Mouse (Mus musculus) frontal cortex, adult 2 months (tissue): Measurements from ENCODE around the gene Gm9732. TPM values are rescaled to one million over a fixed set of nuclear protein-coding genes. Genes with fewer than 3 reads are reported as not detected.
"Not testable (repeated sequence)": the region's sequence is repeated elsewhere in the genome, so short reads cannot be mapped to it uniquely, and the experiment has no call there.

Experiments
- DNase-seq, 2 experiments: peaks; one replicate each; pipeline ENCODE4 v3.0.0; 2022; ENCODE audit warnings: low spot score in 1 of 2; ENCODE audit errors: extremely low spot score in 1 of 2
- polyA plus RNA-seq: library from polyadenylated mRNA; depleted of rRNA; stranded (reverse); fragments of >200 nt; gene quantifications from 2 replicates; pipeline ENCODE4 v1.2.3, GENCODE M21; 2012; rRNA removed

The Gm9732 gene
- polyA plus RNA-seq, 1 experiment: 0.06 TPM

DNA sequence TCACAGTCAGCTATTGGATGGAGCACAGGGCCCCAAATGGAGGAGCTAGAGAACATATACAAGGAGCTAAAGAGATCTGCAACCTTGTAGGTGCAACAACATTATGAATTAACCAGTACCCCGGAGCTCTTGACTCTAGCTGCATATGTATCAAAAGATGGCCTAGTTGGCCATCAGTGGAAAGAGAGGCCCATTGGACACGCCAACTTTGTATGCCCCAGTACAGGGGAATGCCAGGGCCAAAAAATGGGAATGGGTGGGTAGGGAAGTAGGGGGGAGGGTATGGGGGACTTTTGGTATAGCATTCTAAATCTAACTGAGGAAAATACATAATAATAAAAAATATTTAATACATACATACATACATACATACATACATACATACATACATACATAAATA is 78.1 kb downstream of the Gm9732 start:
- DNase-seq: not testable (repeated sequence)

Other genes starting within 250 kb of the Gm9732 start
- gene Gm8094, start 198.4 kb upstream of the Gm9732 start, polyA plus RNA-seq: 0.06 and 0.21 TPM in 2 replicates
- gene Gm8104, start 174.4 kb upstream of the Gm9732 start, polyA plus RNA-seq: 0.27 and 0.32 TPM in 2 replicates
- gene Gm7233, start 95.2 kb upstream of the Gm9732 start, polyA plus RNA-seq: 0.13 and 0.28 TPM in 2 replicates
- gene Gm8122, start 39.7 kb upstream of the Gm9732 start, polyA plus RNA-seq: not detected in 2 replicates
- gene Gm8126, start 16.4 kb upstream of the Gm9732 start, polyA plus RNA-seq: 0.04 TPM in 1 of 2 replicates, not detected in the other
- gene Gm8127, start 18.8 kb downstream of the Gm9732 start, polyA plus RNA-seq: not detected in 2 replicates
- gene 1700001F09Rik, start 72.8 kb downstream of the Gm9732 start, polyA plus RNA-seq: not detected in 2 replicates
- not detected in 2 replicates for gene Gm8138, start 141.3 kb downstream of the Gm9732 start, polyA plus RNA-seq